Comparison of ENCODE assay signal across 11 mouse cellular contexts in genomic region chr6:114659992-114660800, GRCm38 (mm10). TPM values are rescaled to one million over a fixed set of nuclear protein-coding genes. Genes with fewer than 3 reads are reported as not detected.
A peak's percentile ranks its signal among the peaks of the same experiment; 100 is the strongest.
DNase-seq lines count a peak whose midpoint lies in the region; ATAC-seq and TF ChIP-seq lines count a peak whose summit lies in the region.
"Had no signal": no experiment of that assay in that cellular context is flagged by ENCODE, and none has a peak within 500 bp of the region (broad histone marks: within the 10 kb centered on the region; RNA-seq: fewer than 3 reads in every experiment).

No protein-coding gene starts in this region.

- H3K4me3 ChIP-seq in limb, embryonic 14.5 days (replicated peaks; ENCODE audit: low read length) = no peak overlapping the region
- H3K4me3 ChIP-seq in limb, embryonic 10.5 days = no peak overlapping the region
- H3K4me3 ChIP-seq in liver, embryonic 15.5 days (replicated peaks) = peak overlapping the region; percentile 27
- H3K4me3 ChIP-seq in cerebellum, adult 2 months (replicated peaks; ENCODE audit: insufficient read depth, low read depth, low read length) = no peak overlapping the region
- H3K4me3 ChIP-seq: embryonic facial prominence, embryonic 15.5 days; hindbrain, embryonic 12.5 days; limb, embryonic 15.5 days had no signal

- H3K9ac ChIP-seq in limb, embryonic 14.5 days (ENCODE audit: low read depth, low read length, severe bottlenecking) = no peak overlapping the region
- peak overlapping the region; percentile 45; the same call in 1 of the 2 replicates for H3K9ac ChIP-seq in liver, embryonic 15.5 days
- H3K9ac ChIP-seq: embryonic facial prominence, embryonic 15.5 days; hindbrain, embryonic 12.5 days; limb, embryonic 15.5 days had no signal

- no peaks in the 10 kb centered on the region for H3K9me3 ChIP-seq in limb, embryonic 14.5 days (ENCODE audit: control insufficient read depth, low read length)
- H3K9me3 ChIP-seq in limb, embryonic 10.5 days (replicated peaks) = no peaks in the 10 kb centered on the region
- no peaks in the 10 kb centered on the region for H3K9me3 ChIP-seq in liver, embryonic 15.5 days (replicated peaks)
- H3K9me3 ChIP-seq: embryonic facial prominence, embryonic 15.5 days; hindbrain, embryonic 12.5 days; limb, embryonic 15.5 days had no signal

- DNase-seq in limb, embryonic 14.5 days (ENCODE audit: low spot score) = peak; percentile 15
- no peak for DNase-seq in limb, embryonic 10.5 days (ENCODE audit: low spot score)
- DNase-seq in c-Kit-positive CD71-positive TER-119-positive erythroid progenitor cells, embryonic 14.5 days (ENCODE audit: low spot score) = peak; percentile 74
- peak; percentile 57 to 70 for DNase-seq in spleen, postnatal 4 days (ENCODE audit: low spot score in 2 of 2)
- no peak for DNase-seq in cerebellum, adult 11-12 months
- no peak for DNase-seq in frontal cortex, postnatal 10 days (ENCODE audit: low spot score in 2 of 2)
- DNase-seq in cerebellum, adult 2 months = no peak

- no peaks in the 10 kb centered on the region for H3K27me3 ChIP-seq in limb, embryonic 14.5 days (ENCODE audit: control insufficient read depth, insufficient read depth, low read length)
- no peaks in the 10 kb centered on the region for H3K27me3 ChIP-seq in limb, embryonic 10.5 days (ENCODE audit: low read depth, poor library complexity, severe bottlenecking)
- no peaks in the 10 kb centered on the region for H3K27me3 ChIP-seq in liver, embryonic 15.5 days
- no peaks in the 10 kb centered on the region for H3K27me3 ChIP-seq in cerebellum, adult 2 months (ENCODE audit: control insufficient read depth, insufficient read depth, low read length)
- H3K27me3 ChIP-seq: embryonic facial prominence, embryonic 15.5 days; limb, embryonic 15.5 days had no signal

- no peak for TF ChIP-seq CTCF in cerebellum, adult 2 months (IDR thresholded peaks at IDR 0.05; ENCODE audit: borderline replicate concordance, insufficient read depth, low read depth, low read length)

- no peaks in the 10 kb centered on the region for H3K36me3 ChIP-seq in limb, embryonic 14.5 days (ENCODE audit: control insufficient read depth, insufficient read depth, low read length)
- no peaks in the 10 kb centered on the region for H3K36me3 ChIP-seq in limb, embryonic 10.5 days
- no peaks in the 10 kb centered on the region for H3K36me3 ChIP-seq in liver, embryonic 15.5 days (replicated peaks)
- H3K36me3 ChIP-seq: embryonic facial prominence, embryonic 15.5 days; hindbrain, embryonic 12.5 days; limb, embryonic 15.5 days had no signal

- H3K4me2 ChIP-seq in limb, embryonic 14.5 days (replicated peaks; ENCODE audit: low read depth, low read length, severe bottlenecking) = no peak overlapping the region
- peak overlapping the region; percentile 67 for H3K4me2 ChIP-seq in liver, embryonic 15.5 days
- H3K4me2 ChIP-seq: embryonic facial prominence, embryonic 15.5 days; hindbrain, embryonic 12.5 days; limb, embryonic 15.5 days had no signal

- WGBS in limb, embryonic 14.5 days = 33% methylated on average over 5 of the region's 5 CpGs
- WGBS in limb, embryonic 10.5 days = 42% methylated on average over 5 of the region's 5 CpGs
- 46% methylated on average over 5 of the region's 5 CpGs for WGBS in liver, embryonic 15.5 days (ENCODE audit: insufficient replicate concordance)
- WGBS in cerebellum, adult 2 months = 66% methylated on average over 5 of the region's 5 CpGs

- ATAC-seq in limb, embryonic 14.5 days (ENCODE audit: low FRiP score, low read depth) = no peak
- ATAC-seq in liver, embryonic 15.5 days (ENCODE audit: insufficient read depth) = peak; percentile 95

- H3K27ac ChIP-seq in limb, embryonic 14.5 days (replicated peaks; ENCODE audit: low read depth, low read length) = no peak overlapping the region
- H3K27ac ChIP-seq in limb, embryonic 10.5 days = no peak overlapping the region
- peak overlapping the region; percentile 93 for H3K27ac ChIP-seq in liver, embryonic 15.5 days (replicated peaks)
- no peak overlapping the region for H3K27ac ChIP-seq in cerebellum, adult 2 months (ENCODE audit: insufficient read depth, low read length)
- H3K27ac ChIP-seq: embryonic facial prominence, embryonic 15.5 days; hindbrain, embryonic 12.5 days; limb, embryonic 15.5 days had no signal

- no peaks in the 10 kb centered on the region for H3K4me1 ChIP-seq in limb, embryonic 14.5 days (ENCODE audit: control insufficient read depth, insufficient read depth, low read length)
- H3K4me1 ChIP-seq in limb, embryonic 10.5 days = no peaks in the 10 kb centered on the region
- peaks cover 45% of the 10 kb centered on the region for H3K4me1 ChIP-seq in liver, embryonic 15.5 days (replicated peaks)
- H3K4me1 ChIP-seq in cerebellum, adult 2 months (ENCODE audit: control insufficient read depth, insufficient read depth, low read length) = no peaks in the 10 kb centered on the region
- H3K4me1 ChIP-seq: hindbrain, embryonic 12.5 days had no signal

- TF ChIP-seq POLR2A in limb, embryonic 14.5 days (IDR thresholded peaks at IDR 0.05; ENCODE audit: borderline replicate concordance, extremely low read depth, insufficient read depth, insufficient read length) = no peak
- TF ChIP-seq POLR2A in cerebellum, adult 2 months (IDR thresholded peaks at IDR 0.05; ENCODE audit: borderline replicate concordance, insufficient read depth, low read length) = no peak

RNA-seq across cellular contexts. Expression of gene Atg7, which starts 17.3 kb away (rescaled TPM):
- 11.6 and 13.2 TPM in 2 replicates for polyA plus RNA-seq in limb, embryonic 14.5 days (2012; rRNA removed)
- polyA plus RNA-seq in limb, embryonic 14.5 days (2014; fragmentation: Nextera tagmentation; extraction: Ambion mirVana) = 19.2 and 21.4 TPM in 2 replicates
- 19.4 and 21.0 TPM in 2 replicates for polyA plus RNA-seq in limb, embryonic 10.5 days (2016; fragmentation: Nextera tagmentation; extraction: Ambion mirVana)
- 12.5 and 13.5 TPM in 2 replicates for polyA plus RNA-seq in liver, embryonic 15.5 days (2015; fragmentation: Nextera tagmentation; extraction: Ambion mirVana)
- 22.2 and 24.9 TPM in 2 replicates for polyA plus RNA-seq in cerebellum, adult 2 months (2012; rRNA removed)

Comparison
In these comparisons a context has a peak if more than half of its experiments do, and no peak if none do; other contexts are left out.
1. DNase-seq: peak in limb, embryonic 14.5 days (single experiment), c-Kit-positive CD71-positive TER-119-positive erythroid progenitor cells, embryonic 14.5 days (single experiment) and spleen, postnatal 4 days (2 of 2); none in limb, embryonic 10.5 days (single experiment), cerebellum, adult 11-12 months (single experiment), frontal cortex, postnatal 10 days (0 of 2) and cerebellum, adult 2 months (0 of 2).